Mouse (Mus musculus) layer of hippocampus, adult 11-12 months (tissue): ENCODE data around the gene Gm28635.

Source experiments
- DNase-seq: peaks from one replicate; pipeline ENCODE4 v3.0.0; 2022; ENCODE audit warnings: low spot score

Gene Gm28635

DNA sequence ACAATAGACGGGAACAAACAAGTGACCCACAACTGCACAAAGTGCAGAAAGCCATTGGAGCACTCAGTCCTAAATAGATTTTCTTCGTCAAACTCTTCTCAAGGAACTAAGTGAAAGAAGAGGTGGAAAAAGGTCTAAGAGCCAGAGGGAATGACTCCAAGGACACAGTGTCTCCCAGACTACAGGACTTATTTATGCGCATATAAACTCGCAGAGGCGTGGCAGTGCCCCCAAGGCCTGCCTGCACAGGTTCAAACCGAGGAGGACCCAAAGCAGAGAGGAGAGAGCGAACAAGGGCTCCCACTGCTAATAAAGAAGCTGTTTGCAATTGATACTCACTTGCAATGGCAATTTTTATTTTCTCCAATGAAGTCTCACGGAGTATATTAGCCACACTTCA lies 92.1 kb downstream of the Gm28635 start:
- DNase-seq: no peak

DNA sequence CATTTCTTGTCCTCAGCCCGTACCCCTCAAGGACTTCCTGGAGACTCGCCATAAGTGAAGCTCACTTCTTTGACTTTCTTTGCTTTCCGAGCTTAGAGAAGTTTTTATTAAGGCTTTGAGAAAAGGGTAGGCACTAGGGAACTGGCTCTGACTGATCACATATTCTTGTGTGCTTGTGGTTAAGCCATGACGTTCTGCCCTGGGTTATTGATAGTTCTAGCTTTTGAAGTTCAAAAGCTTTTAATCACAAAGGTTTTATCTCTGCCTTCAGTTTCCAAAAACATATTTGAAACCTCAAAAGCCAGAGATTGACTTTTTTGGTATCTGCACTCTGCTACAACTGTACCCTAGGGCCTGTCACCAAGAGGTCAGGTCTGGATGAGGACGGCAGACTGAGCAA lies 95.6 kb downstream of the Gm28635 start:
- no peak for DNase-seq

DNA sequence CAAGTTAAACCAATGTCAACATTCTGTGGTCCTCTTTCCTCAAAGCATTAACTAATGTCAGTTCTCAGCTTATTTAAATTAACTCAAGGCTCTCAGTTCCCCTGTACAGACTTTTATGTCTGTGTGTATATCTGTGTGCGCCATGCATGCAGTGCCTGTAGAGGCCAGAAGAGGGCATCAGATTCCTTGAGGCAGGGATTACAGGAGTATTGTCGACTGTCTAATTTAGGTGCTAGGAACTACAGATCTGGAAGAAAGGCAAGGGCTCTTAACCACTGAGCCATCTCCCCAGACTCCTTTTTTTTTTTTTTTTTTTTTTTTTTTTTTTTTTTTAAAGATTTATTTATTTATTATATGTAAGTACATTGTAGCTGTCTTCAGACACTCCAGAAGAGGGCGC lies 96.6 kb downstream of the Gm28635 start:
- no peak for DNase-seq

DNA sequence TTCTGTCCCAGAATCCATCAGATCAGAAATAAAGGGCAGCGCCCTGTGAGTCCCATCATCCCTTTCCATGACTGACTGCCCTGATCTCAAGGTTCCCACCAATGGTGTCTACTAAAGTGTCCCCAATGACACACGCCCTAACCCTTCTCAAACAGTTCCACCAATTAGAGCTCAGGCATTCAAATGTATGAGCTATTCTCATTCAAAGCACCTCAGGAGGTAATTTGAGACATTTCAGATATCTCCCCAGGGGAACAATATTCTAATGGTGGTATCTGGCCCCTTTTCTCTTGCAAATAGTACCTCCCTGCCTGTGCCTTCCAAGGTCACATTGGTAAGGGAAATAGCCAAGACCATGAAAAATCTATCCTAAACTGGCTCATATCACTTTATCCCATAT lies 98.5 kb downstream of the Gm28635 start:
- DNase-seq: no peak

DNA sequence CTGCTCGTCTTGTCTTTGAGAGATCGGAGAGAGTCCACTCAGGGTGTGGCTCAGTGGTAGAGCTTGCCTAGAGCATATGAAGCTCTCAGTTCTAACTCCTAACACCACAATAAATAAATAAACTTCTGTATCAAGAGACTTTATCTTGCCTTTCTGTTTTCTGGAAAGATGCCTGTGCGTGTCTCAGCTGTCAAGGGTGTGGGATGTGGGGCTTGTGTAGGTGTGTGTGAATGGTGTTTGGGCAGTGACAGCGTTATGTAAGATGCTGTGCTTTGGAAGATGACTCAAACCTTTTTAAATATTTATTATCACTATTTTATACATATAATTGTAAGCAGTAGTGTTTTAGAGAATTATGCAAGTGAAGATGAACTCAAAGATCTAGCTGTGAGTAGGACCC lies 103.7 kb downstream of the Gm28635 start:
- DNase-seq: no peak

DNA sequence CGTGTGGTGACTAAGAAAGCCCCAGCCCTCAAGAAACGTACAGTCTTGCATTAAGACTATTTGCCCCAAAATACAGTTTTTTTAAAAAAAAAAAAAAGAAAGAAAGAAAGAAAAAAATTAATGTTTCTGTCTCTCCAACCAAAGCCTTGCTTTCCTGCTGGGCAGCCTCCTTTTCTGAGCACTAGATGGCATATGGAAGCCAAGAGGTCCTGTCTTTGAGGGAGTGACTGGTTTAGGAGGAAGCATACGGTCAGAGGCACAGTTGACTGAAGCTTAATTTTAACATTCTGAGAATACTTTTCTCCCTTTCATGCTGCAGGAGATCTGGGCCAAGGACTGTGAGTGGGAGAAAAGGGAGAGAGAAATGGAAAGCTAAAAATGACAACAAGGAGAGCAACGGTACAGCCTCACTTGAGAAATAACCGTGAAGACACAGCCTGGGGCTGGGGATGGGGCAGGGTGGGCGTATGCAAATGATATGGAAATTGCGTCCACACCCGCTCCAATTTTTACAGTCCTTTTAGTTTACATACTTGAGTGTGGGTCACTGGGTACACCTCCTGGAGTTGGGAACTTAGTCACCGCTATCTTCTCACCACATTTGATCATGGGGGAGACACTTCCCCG lies 120.8 kb downstream of the Gm28635 start:
- DNase-seq: no peak
